Mouse (Mus musculus) mesoderm, embryonic 11.5 days (tissue): ENCODE results near the gene Tprkb.
"Not testable (repeated sequence)": the region's sequence is repeated elsewhere in the genome, so short reads cannot be mapped to it uniquely, and the experiment has no call there.

Experiments
- DNase-seq: peaks from one replicate; pipeline ENCODE4 v3.0.0-alpha.2; 2012; ENCODE audit warnings: low read depth, low spot score

Gene Tprkb

GRCm38 (mm10) chr6:85915539-85916513 lies 4.2 kb downstream of the Tprkb start, which contains the start of gene Nat8f1:
Nat8f1 (minus strand) TSS chr6:85915687.
- DNase-seq = peak; percentile 93

GRCm38 (mm10) chr6:85916596-85916995 lies 4.9 kb downstream of the Tprkb start:
- DNase-seq = no peak

- DNase-seq = not testable (repeated sequence)
Measured at GRCm38 (mm10) chr6:85918341-85918740, 6.7 kb downstream of the Tprkb start.

- no peak for DNase-seq
Measured at GRCm38 (mm10) chr6:85919401-85919800, 7.7 kb downstream of the Tprkb start.

- no peak for DNase-seq
Measured at GRCm38 (mm10) chr6:85923643-85924042, 12.0 kb downstream of the Tprkb start.

- DNase-seq = no peak
Measured at GRCm38 (mm10) chr6:85926709-85927108, 15.0 kb downstream of the Tprkb start.

GRCm38 (mm10) chr6:85927476-85928464 lies 16.1 kb downstream of the Tprkb start:
- DNase-seq = no peak

GRCm38 (mm10) chr6:85929312-85929711 lies 17.6 kb downstream of the Tprkb start:
- DNase-seq = no peak

- DNase-seq = no peak
Measured at GRCm38 (mm10) chr6:85934047-85934446, 22.4 kb downstream of the Tprkb start.

GRCm38 (mm10) chr6:85935646-85936045 lies 24.0 kb downstream of the Tprkb start:
- no peak for DNase-seq

GRCm38 (mm10) chr6:85936508-85937465 lies 25.1 kb downstream of the Tprkb start:
- peak; percentile 72 for DNase-seq

- DNase-seq = no peak
Measured at GRCm38 (mm10) chr6:85938701-85939100, 27.0 kb downstream of the Tprkb start.

- no peak for DNase-seq
Measured at GRCm38 (mm10) chr6:85942469-85942868, 30.8 kb downstream of the Tprkb start.

GRCm38 (mm10) chr6:85948549-85948948 lies 36.9 kb downstream of the Tprkb start:
- no peak for DNase-seq

- DNase-seq = no peak
Measured at GRCm38 (mm10) chr6:85957581-85957980, 45.9 kb downstream of the Tprkb start.

- peak; percentile 94 for DNase-seq
Measured at GRCm38 (mm10) chr6:85961101-85962091, 49.7 kb downstream of the Tprkb start, which contains the start of gene Dusp11. Dusp11 (minus strand) TSS chr6:85961667.

GRCm38 (mm10) chr6:85966081-85966480 lies 54.4 kb downstream of the Tprkb start:
- DNase-seq = not testable (repeated sequence)

- DNase-seq = no peak
Measured at GRCm38 (mm10) chr6:85966686-85967085, 55.0 kb downstream of the Tprkb start.

GRCm38 (mm10) chr6:85969889-85970288 lies 58.2 kb downstream of the Tprkb start:
- no peak for DNase-seq
